In the genomic region with DNA sequence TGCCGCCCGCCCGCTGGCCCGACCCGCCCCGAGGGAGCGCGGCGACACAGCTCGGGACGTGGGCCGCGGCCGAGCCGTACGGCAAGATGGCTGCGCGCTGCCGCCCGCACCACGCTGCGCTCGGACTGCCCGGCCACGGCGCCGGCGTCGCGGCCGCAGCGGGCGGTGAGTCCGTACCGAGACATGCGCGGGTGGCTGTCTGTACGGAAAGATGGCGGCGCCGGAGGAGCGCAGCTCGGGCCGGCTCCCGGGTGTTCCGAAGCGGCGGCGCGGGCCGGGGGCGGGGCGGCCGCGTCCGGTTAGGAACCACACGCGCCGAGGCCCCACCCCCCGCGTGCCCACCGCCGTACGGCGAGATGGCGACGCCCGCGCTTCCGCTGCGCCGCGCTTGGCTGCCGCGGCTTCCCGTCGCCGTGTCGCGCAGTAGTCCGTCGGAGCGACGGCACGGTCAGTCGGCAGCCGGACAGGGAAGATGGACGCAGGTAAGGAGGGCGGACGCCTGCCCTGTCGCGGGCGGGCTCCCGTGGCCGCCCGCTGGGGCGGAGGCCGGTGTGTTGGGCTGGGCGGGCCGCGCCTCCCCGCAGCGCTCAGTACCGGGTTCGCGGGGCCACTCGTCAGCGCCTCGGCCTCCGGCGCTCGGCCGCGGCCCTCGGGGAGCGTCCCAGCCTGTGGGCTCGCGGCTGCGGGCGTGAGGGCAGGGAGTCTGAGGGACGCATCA, we compare ENCODE assay signal across 8 mouse cellular contexts. TPM values are rescaled to one million over a fixed set of nuclear protein-coding genes. Genes with fewer than 3 reads are reported as not detected.
DNase-seq lines count a peak whose midpoint lies in the region; ATAC-seq lines count a peak whose summit lies in the region.

Gene Thap4, minus strand, starts transcription at position 292 of the 718 bp plus-strand sequence.

- intact Hi-C loops in gastrocnemius, postnatal 36 days (cut with DNase I) = no loop called here
- intact Hi-C loops in left cerebral cortex, postnatal 14 days (cut with DNase I) = loop anchor here (5.0 kb wide), 2 partner anchors 48 to 117 kb away; partner anchors contain the start of genes Dtymk and Ing5

- peak within 1 kb of the TSS; percentile 71 for H3K9ac ChIP-seq in intestine, embryonic 15.5 days

- peak within 1 kb of the TSS; percentile 97 for H3K4me3 ChIP-seq in intestine, embryonic 15.5 days (replicated peaks)

- H3K27ac ChIP-seq in intestine, embryonic 15.5 days = peak within 1 kb of the TSS; percentile 88

- no peaks in the 10 kb centered on the region for H3K9me3 ChIP-seq in intestine, embryonic 15.5 days

- peak; percentile 94 for ATAC-seq in intestine, embryonic 15.5 days
- ATAC-seq in megakaryocyte-erythroid progenitor cell, adult 5-6 weeks (replicated peaks; ENCODE audit: low FRiP score, low TSS enrichment, poor library complexity, severe bottlenecking) = peak; percentile 36

- H3K36me3 ChIP-seq in intestine, embryonic 15.5 days = peaks cover 6% of the 10 kb centered on the region; the same call in 1 of the 2 replicates

- H3K4me2 ChIP-seq in intestine, embryonic 15.5 days (replicated peaks) = peak within 1 kb of the TSS; percentile 85

- H3K4me1 ChIP-seq in intestine, embryonic 15.5 days (replicated peaks) = no peaks in the 10 kb centered on the region; the same call in none of the 2 replicates

- H3K27me3 ChIP-seq in intestine, embryonic 15.5 days (replicated peaks) = no peaks in the 10 kb centered on the region

- WGBS in intestine, embryonic 15.5 days = under 1% methylated on average over 115 of the region's 121 CpGs

- peak; percentile 97 for DNase-seq in adrenal gland, adult 2 months
- peak; percentile 79 for DNase-seq in embryo, embryonic 11.5 days (ENCODE audit: low read depth, low spot score)
- DNase-seq in gastrocnemius, postnatal 36 days = peak; percentile 88 to 90
- peak; percentile 94 for DNase-seq in left cerebral cortex, postnatal 14 days (ENCODE audit: low spot score in 2 of 2)
- peak; percentile 95 for DNase-seq in right cerebral cortex, postnatal 14 days
- DNase-seq in urinary bladder, postnatal 25 days (ENCODE audit: low spot score) = peak; percentile 91

RNA-seq across cellular contexts. Expression of gene Thap4, which starts in this region (rescaled TPM):
- total RNA-seq in adrenal gland, adult 2 months (2021) = 10 to 100 TPM; 49.2 to 52.0 TPM
- polyA plus RNA-seq in adrenal gland, adult 2 months (2012; rRNA removed) = 44.0 and 45.1 TPM in 2 replicates
- total RNA-seq in gastrocnemius, postnatal 36 days (2021) = 10 to 100 TPM; 61.0 to 65.6 TPM
- polyA plus RNA-seq in intestine, embryonic 15.5 days (2015; fragmentation: Nextera tagmentation; extraction: Ambion mirVana) = 70.0 and 70.9 TPM in 2 replicates
- 10 to 100 TPM; 31.2 to 34.2 TPM for total RNA-seq in left cerebral cortex, postnatal 14 days (2021)
- 23.6 and 35.0 TPM in 2 replicates for total RNA-seq in megakaryocyte-erythroid progenitor cell, adult 5-6 weeks (2014; fragmentation: Nextera tagmentation)
- total RNA-seq in megakaryocyte-erythroid progenitor cell, adult 5-6 weeks (2017) = 16.5 and 30.0 TPM in 2 replicates

Comparison
In these comparisons a context has a peak if more than half of its experiments do, and no peak if none do; other contexts are left out.
1. Peak in every context shown above with its lines: DNase-seq, ATAC-seq, H3K4me3 ChIP-seq and H3K27ac ChIP-seq.